In genomic region chr9:91405753-91406178, GRCm38 (mm10) we compare ENCODE assay signal across 14 mouse cellular contexts. TPM values are rescaled to one million over a fixed set of nuclear protein-coding genes. Genes with fewer than 3 reads are reported as not detected.
DNase-seq lines count a peak whose midpoint lies in the region; ATAC-seq and TF ChIP-seq lines count a peak whose summit lies in the region.
"Had no signal": no experiment of that assay in that cellular context is flagged by ENCODE, and none has a peak within 500 bp of the region (broad histone marks: within the 10 kb centered on the region; RNA-seq: fewer than 3 reads in every experiment).

No protein-coding gene starts in this region.

- H3K9ac ChIP-seq in midbrain, embryonic 16.5 days (ENCODE audit: low read depth, low read length) = peak overlapping the region; percentile 13; the same call in 1 of the 2 replicates
- H3K9ac ChIP-seq in stomach, postnatal 0 days (ENCODE audit: low read length) = no peak overlapping the region

- H3K4me2 ChIP-seq in midbrain, embryonic 16.5 days (ENCODE audit: low read length) = peak overlapping the region; percentile 40
- H3K4me2 ChIP-seq in stomach, postnatal 0 days (replicated peaks; ENCODE audit: low read depth) = no peak overlapping the region

- H3K36me3 ChIP-seq in hindbrain, embryonic 10.5 days = no peaks in the 10 kb centered on the region
- H3K36me3 ChIP-seq in midbrain, embryonic 16.5 days (ENCODE audit: control insufficient read depth, insufficient read depth, low read length) = no peaks in the 10 kb centered on the region
- no peaks in the 10 kb centered on the region for H3K36me3 ChIP-seq in stomach, postnatal 0 days (ENCODE audit: control insufficient read depth, insufficient read depth, low read length)

- peaks cover 30% of the 10 kb centered on the region for H3K4me1 ChIP-seq in hindbrain, embryonic 10.5 days (replicated peaks)
- no peaks in the 10 kb centered on the region for H3K4me1 ChIP-seq in midbrain, embryonic 16.5 days (ENCODE audit: control insufficient read depth, insufficient read depth, low read length)
- no peaks in the 10 kb centered on the region for H3K4me1 ChIP-seq in stomach, postnatal 0 days (replicated peaks; ENCODE audit: control insufficient read depth, insufficient read depth)

- H3K9me3 ChIP-seq in hindbrain, embryonic 10.5 days = no peaks in the 10 kb centered on the region
- no peaks in the 10 kb centered on the region for H3K9me3 ChIP-seq in midbrain, embryonic 16.5 days (replicated peaks; ENCODE audit: control insufficient read depth, low read length, poor library complexity, severe bottlenecking)
- no peaks in the 10 kb centered on the region for H3K9me3 ChIP-seq in stomach, postnatal 0 days (ENCODE audit: control insufficient read depth, low read length)

- WGBS in hindbrain, embryonic 10.5 days = under 1% methylated on average over 16 of the region's 16 CpGs
- WGBS in midbrain, embryonic 16.5 days = 0% methylated on average over 16 of the region's 16 CpGs
- 3% methylated on average over 16 of the region's 16 CpGs for WGBS in stomach, postnatal 0 days

- intact Hi-C loops in left cerebral cortex, adult 2 months (cut with DNase I) = no loop called here

- H3K27ac ChIP-seq in hindbrain, embryonic 10.5 days = peak overlapping the region; percentile 78; the same call in 1 of the 2 replicates
- peak overlapping the region; percentile 64 for H3K27ac ChIP-seq in midbrain, embryonic 16.5 days (ENCODE audit: low read length)
- no peak overlapping the region for H3K27ac ChIP-seq in stomach, postnatal 0 days (replicated peaks)
- no peak overlapping the region for H3K27ac ChIP-seq in left cerebral cortex, adult 2 months

- DNase-seq in ZHBTc4 (ENCODE audit: low read depth, low spot score) (peak; percentile 29), adipocyte (ENCODE audit: low spot score) (no peak)
- DNase-seq in cerebellum, postnatal 25 days = peak; percentile 73 to 76
- peak; percentile 75 for DNase-seq in hindbrain, embryonic 10.5 days (ENCODE audit: low spot score)
- no peak for DNase-seq in stomach, postnatal 0 days (ENCODE audit: low spot score)
- DNase-seq in left cerebral cortex, adult 2 months (ENCODE audit: extremely low spot score in 1 of 2, low spot score in 2 of 2) = no peak
- DNase-seq in kidney, postnatal 25 days = no peak
- DNase-seq: adrenal gland, postnatal 10 days; kidney, adult 11 months; layer of hippocampus, postnatal 36 days; lung, postnatal 14 days had no signal

- no peak for ATAC-seq in midbrain, embryonic 16.5 days
- no peak for ATAC-seq in stomach, postnatal 0 days (ENCODE audit: low FRiP score, low TSS enrichment)

- no peak for TF ChIP-seq EP300 in stomach, postnatal 0 days (optimal IDR thresholded peaks at IDR 0.05)

- H3K27me3 ChIP-seq in hindbrain, embryonic 10.5 days (ENCODE audit: insufficient read depth, poor library complexity, severe bottlenecking) = peaks cover 100% of the 10 kb centered on the region
- H3K27me3 ChIP-seq in midbrain, embryonic 16.5 days (ENCODE audit: control insufficient read depth, insufficient read depth, low read depth, low read length) = peaks cover 53% of the 10 kb centered on the region
- peaks cover 30% of the 10 kb centered on the region for H3K27me3 ChIP-seq in stomach, postnatal 0 days (ENCODE audit: control insufficient read depth, insufficient read depth, low read length)

- peak overlapping the region; percentile 42 for H3K4me3 ChIP-seq in hindbrain, embryonic 10.5 days
- H3K4me3 ChIP-seq in midbrain, embryonic 16.5 days (ENCODE audit: low read depth, low read length) = peak overlapping the region; percentile 17; the same call in 1 of the 2 replicates
- no peak overlapping the region for H3K4me3 ChIP-seq in stomach, postnatal 0 days (ENCODE audit: low read depth, low read length)
- H3K4me3 ChIP-seq in left cerebral cortex, adult 2 months = no peak overlapping the region

- no peak for TF ChIP-seq CTCF in stomach, postnatal 0 days (IDR thresholded peaks at IDR 0.05; ENCODE audit: low read depth)
- TF ChIP-seq CTCF in left cerebral cortex, adult 2 months (IDR thresholded peaks at IDR 0.05) = no peak

RNA-seq across cellular contexts. Expression of gene Zic1, which starts 40.2 kb away (rescaled TPM):
- 6.9 and 8.1 TPM in 2 replicates for polyA plus RNA-seq in hindbrain, embryonic 10.5 days (2016; fragmentation: Nextera tagmentation; extraction: Ambion mirVana)
- 9.1 and 20.6 TPM in 2 replicates for polyA plus RNA-seq in midbrain, embryonic 16.5 days (2015; fragmentation: Nextera tagmentation; extraction: Ambion mirVana)
- not detected in 2 replicates for polyA plus RNA-seq in stomach, postnatal 0 days (2015; fragmentation: Nextera tagmentation; extraction: Ambion mirVana)
- total RNA-seq in left cerebral cortex, adult 2 months (2021) = 10 to 100 TPM; 15.8 to 16.0 TPM
- total RNA-seq: granulocyte monocyte progenitor cell, adult 5-6 weeks had no signal
- polyA plus RNA-seq: stomach, embryonic 16.5 days had no signal

RNA-seq across cellular contexts. Expression of gene Zic4, which starts 43.6 kb away (rescaled TPM):
- polyA plus RNA-seq in hindbrain, embryonic 10.5 days (2016; fragmentation: Nextera tagmentation; extraction: Ambion mirVana) = 16.9 and 19.8 TPM in 2 replicates
- 55.8 and 154 TPM in 2 replicates for polyA plus RNA-seq in midbrain, embryonic 16.5 days (2015; fragmentation: Nextera tagmentation; extraction: Ambion mirVana)
- not detected in 2 replicates for polyA plus RNA-seq in stomach, postnatal 0 days (2015; fragmentation: Nextera tagmentation; extraction: Ambion mirVana)
- total RNA-seq in left cerebral cortex, adult 2 months (2021) = 1 to 10 TPM; 4.0 to 4.6 TPM
- total RNA-seq: adrenal gland, postnatal 10 days; granulocyte monocyte progenitor cell, adult 5-6 weeks had no signal
- polyA plus RNA-seq: stomach, embryonic 16.5 days had no signal

Comparison
In these comparisons a context has a peak if more than half of its experiments do, and no peak if none do; other contexts are left out.
1. DNase-seq: peak in ZHBTc4 (single experiment), cerebellum, postnatal 25 days (2 of 2) and hindbrain, embryonic 10.5 days (single experiment); none in adipocyte (single experiment), stomach, postnatal 0 days (single experiment), left cerebral cortex, adult 2 months (0 of 2) and kidney, postnatal 25 days (0 of 2).
2. H3K27ac ChIP-seq: peak in hindbrain, embryonic 10.5 days (single experiment) and midbrain, embryonic 16.5 days (single experiment); none in stomach, postnatal 0 days (single experiment) and left cerebral cortex, adult 2 months (single experiment).
3. H3K4me3 ChIP-seq: peak in hindbrain, embryonic 10.5 days (single experiment) and midbrain, embryonic 16.5 days (single experiment); none in stomach, postnatal 0 days (single experiment) and left cerebral cortex, adult 2 months (single experiment).
4. RNA of gene Zic4, which starts 43.6 kb away (polyA plus RNA-seq): 55.8 to 154 TPM in midbrain, embryonic 16.5 days and 16.9 to 19.8 TPM in hindbrain, embryonic 10.5 days; not detected in stomach, postnatal 0 days; every median in the first group is over 10 times any median in the second.